In genomic region chr1:136707866-136708265, GRCm38 (mm10) we compare ENCODE assay signal across 13 mouse cellular contexts.
"Had no signal": no experiment of that assay in that cellular context is flagged by ENCODE, and none has a peak within 500 bp of the region (broad histone marks: within the 10 kb centered on the region; RNA-seq: fewer than 3 reads in every experiment).

No protein-coding gene starts in this region.

- H3K27me3 ChIP-seq: limb, embryonic 13.5 days; liver, embryonic 12.5 days; liver, embryonic 15.5 days; midbrain, embryonic 12.5 days; midbrain, embryonic 15.5 days; neural tube, embryonic 13.5 days had no signal

- H3K4me3 ChIP-seq: kidney, embryonic 15.5 days; limb, embryonic 10.5 days; limb, embryonic 13.5 days; liver, embryonic 12.5 days; liver, embryonic 15.5 days; midbrain, embryonic 12.5 days; midbrain, embryonic 15.5 days; myocyte; neural tube, embryonic 13.5 days had no signal

- DNase-seq: kidney, adult 2 months; kidney, postnatal 10 days; kidney, postnatal 36 days; lung, adult 2 months had no signal

- H3K4me2 ChIP-seq: kidney, embryonic 15.5 days; limb, embryonic 13.5 days; liver, embryonic 12.5 days; liver, embryonic 15.5 days; midbrain, embryonic 12.5 days; midbrain, embryonic 15.5 days; neural tube, embryonic 13.5 days had no signal

- H3K27ac ChIP-seq: kidney, embryonic 15.5 days; limb, embryonic 10.5 days; limb, embryonic 13.5 days; liver, embryonic 12.5 days; liver, embryonic 15.5 days; midbrain, embryonic 12.5 days; midbrain, embryonic 15.5 days; neural tube, embryonic 13.5 days had no signal

- H3K9me3 ChIP-seq: kidney, embryonic 15.5 days; limb, embryonic 10.5 days; limb, embryonic 13.5 days; liver, embryonic 12.5 days; liver, embryonic 15.5 days; midbrain, embryonic 12.5 days; midbrain, embryonic 15.5 days; neural tube, embryonic 13.5 days had no signal

- H3K9ac ChIP-seq: kidney, embryonic 15.5 days; limb, embryonic 13.5 days; liver, embryonic 12.5 days; liver, embryonic 15.5 days; midbrain, embryonic 12.5 days; midbrain, embryonic 15.5 days; neural tube, embryonic 13.5 days had no signal

- H3K36me3 ChIP-seq: kidney, embryonic 15.5 days; limb, embryonic 10.5 days; limb, embryonic 13.5 days; liver, embryonic 12.5 days; liver, embryonic 15.5 days; midbrain, embryonic 12.5 days; midbrain, embryonic 15.5 days; neural tube, embryonic 13.5 days had no signal

- ATAC-seq: midbrain, embryonic 15.5 days had no signal

- H3K4me1 ChIP-seq: kidney, embryonic 15.5 days; limb, embryonic 13.5 days; liver, embryonic 12.5 days; liver, embryonic 15.5 days had no signal
